Mouse (Mus musculus) yolk sac, embryonic 10.5 days (tissue): ENCODE measurements at regions not wholly inside any gene's neighbourhood (a gene's known extent, or its start where the extent isn't known, plus 50 kb on each side); places are given as distances from the start of the nearest gene placed in this dataset.

Source experiments
- DNase-seq: peaks from one replicate; pipeline ENCODE4 v3.0.0-alpha.2; 2017; ENCODE audit warnings: low spot score

DNA sequence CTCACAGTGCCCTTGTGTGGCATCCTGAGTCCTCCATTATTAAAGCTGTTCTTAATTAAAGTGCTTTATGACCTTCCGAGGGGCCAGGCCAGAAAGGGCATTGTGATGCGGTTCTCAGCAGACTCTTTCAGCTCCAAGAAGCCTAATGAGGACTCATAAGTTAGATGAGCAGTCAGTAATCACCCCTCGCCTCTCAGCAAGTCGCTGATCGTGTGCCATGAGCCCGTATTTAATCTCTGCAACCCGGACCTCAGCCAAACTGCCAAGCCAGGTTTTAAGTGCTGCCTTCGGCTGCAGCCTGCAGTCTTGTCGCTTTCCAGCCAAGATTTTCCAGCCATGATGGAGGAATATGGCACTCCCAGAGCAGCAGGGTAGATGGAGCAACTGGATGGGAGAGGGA lies 56.1 kb upstream of the Rbfox1 start:
- no peak for DNase-seq

- DNase-seq, result no peak
Measured at GRCm38 (mm10) chr16:5823316-5823715, 61.8 kb upstream of the Rbfox1 start.

- DNase-seq, result no peak
Measured at GRCm38 (mm10) chr16:5817166-5817565, 68.0 kb upstream of the Rbfox1 start.

DNA sequence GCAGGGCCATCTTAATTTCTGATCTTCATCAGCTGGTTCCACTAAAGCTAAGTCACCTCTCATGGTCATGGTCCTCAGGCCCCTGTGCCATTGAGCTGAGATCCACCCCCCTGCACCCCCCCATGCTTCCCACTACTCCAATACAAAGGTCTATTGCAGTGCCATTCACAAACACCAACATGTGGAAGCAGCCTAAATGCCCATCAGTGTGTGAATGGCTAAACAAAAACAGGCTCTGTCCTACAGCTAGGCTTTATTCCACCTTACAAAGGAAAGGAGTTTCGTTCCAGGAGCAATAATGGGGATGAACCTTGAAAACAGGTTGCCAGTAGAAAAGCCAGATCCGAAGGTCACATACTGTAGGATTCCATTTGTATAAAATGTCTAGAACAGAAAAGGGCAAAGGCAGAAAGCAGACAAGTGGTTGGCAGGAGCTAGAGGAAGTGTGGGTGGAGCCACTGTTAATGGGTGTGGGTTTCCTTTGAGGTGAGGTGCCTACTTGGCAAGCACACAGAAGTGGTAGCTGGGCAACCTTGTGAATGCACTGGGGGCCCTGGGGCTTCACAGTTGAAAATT lies 72.8 kb upstream of the Rbfox1 start:
- no peak for DNase-seq

- DNase-seq, result no peak
Measured at GRCm38 (mm10) chr16:5811654-5811992, 73.5 kb upstream of the Rbfox1 start.

DNA sequence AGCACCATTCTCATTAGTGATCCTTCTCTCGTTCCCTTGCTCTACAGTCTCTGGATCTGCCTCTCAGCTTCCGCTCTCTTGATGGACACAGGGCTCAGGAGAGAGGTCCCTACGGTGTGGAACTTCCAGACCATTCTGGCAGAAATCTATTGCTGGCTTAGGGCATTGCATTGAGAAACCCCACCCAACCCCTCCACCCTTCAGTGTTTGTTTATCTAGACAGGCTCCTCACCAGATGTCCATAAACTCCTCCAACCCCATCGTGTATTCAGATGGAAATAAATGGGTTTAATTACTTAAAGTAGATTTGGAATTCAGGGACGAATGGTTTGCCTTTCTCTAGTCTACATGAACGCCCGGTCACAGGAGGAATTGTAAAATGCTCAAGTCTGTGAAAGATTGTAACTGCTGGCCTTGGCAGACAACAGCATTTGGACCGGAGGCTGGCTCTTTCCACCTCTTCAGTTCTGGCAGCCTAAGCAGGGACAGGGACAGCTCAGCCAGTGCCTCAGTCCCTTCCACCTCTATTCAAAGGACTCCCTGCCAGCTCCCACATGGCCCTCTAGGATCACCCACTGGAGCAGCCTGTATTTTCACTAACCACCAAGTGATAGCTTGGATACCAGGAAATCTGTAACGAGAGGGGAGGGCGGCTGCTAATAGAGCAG lies 74.0 kb upstream of the Rbfox1 start:
- no peak for DNase-seq

DNA sequence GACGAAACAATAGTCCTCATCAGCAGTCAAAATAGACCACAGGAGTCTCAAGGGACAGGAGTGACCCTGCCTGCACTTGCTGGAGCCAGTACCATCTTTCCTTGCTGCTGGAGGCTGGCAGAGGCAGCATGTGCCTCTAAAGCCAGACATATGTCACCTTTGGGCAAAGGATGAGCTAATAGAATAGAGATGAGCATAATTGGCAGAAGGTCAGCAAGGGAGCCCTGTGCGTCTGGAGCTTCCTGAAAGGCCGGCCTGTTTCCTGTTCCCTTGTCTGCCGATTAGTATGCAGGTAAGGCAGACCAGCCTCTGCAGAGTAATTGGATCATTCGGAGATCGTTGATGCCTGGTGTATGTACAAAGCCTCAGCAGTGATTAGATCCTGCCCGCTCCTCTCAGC lies 87.0 kb upstream of the Rbfox1 start:
- DNase-seq, result no peak

DNA sequence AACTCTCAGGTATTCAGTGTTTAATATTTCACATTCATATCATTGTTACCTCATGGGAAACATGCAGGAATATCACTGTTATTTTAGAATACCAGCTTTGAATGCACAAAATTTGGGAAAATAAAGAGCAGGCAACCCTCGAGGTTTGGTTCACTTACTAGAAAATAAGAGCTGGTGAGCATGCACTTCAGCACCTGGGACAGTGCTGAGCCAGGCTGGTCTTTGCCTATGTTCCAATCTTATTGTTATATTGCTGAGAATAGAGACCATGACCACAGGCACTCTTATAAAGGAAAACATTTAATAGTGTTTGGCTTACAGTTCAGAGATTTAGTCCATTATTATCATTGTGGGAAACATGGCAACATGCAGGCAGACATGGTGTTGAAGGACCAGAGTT lies 92.9 kb upstream of the Rbfox1 start:
- DNase-seq, result no peak

DNA sequence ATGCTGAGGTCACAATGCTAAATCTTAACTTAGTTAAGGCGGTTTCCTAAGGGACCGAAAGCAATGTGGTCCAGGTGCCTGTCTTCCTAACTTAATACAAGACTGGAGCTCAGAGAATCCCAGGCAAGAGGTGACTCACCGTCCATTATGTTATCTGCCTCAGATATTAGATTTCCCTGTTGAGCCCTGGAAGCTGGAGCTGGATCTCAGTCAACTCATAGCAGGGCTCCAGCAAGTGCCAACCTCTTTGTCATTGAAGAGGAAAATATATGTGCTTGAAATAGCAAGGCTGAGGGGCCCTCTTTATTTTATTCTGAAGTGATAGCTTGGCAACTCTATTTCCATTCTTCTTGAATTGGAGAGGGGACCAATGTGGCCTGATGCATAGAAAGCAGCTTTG lies 95.0 kb upstream of the Rbfox1 start:
- no peak for DNase-seq

GRCm38 (mm10) chr16:5787206-5787605 lies 97.9 kb upstream of the Rbfox1 start:
- no peak for DNase-seq

DNA sequence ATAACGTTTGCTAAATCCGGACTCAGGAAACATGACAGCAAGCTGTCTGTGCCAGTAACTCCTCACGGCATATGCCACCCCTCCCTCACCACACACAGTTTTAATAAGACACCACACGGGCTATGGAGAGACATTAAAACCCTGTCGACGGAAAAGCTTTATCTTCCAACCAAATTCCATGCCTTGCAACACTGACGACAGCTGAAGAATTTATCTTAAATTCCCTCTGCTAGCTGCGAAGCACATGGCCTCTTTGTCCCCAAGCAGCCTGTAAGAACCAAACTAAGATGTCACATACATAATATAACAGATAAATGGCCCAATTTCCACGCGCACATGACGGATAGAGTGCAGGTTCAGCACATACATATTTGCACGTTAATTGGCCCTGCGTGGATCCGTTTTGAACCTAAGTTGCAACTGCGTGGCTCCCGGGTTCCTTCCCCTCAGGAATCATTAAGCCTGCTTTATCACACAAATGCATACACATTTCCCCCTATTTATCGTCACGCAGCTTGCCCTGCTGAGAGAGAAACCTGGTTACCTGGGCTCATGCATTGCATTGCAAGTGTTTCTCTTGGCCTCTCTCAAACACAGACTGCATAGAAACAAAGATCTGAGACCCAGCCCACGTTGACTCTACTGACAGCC lies 118.3 kb upstream of the Rbfox1 start:
- DNase-seq, result no peak

- DNase-seq, result peak; percentile 4
Measured at GRCm38 (mm10) chr16:5765143-5765542, 120.0 kb upstream of the Rbfox1 start.

- DNase-seq, result no peak
Measured at GRCm38 (mm10) chr16:5760821-5761220, 124.3 kb upstream of the Rbfox1 start.

DNA sequence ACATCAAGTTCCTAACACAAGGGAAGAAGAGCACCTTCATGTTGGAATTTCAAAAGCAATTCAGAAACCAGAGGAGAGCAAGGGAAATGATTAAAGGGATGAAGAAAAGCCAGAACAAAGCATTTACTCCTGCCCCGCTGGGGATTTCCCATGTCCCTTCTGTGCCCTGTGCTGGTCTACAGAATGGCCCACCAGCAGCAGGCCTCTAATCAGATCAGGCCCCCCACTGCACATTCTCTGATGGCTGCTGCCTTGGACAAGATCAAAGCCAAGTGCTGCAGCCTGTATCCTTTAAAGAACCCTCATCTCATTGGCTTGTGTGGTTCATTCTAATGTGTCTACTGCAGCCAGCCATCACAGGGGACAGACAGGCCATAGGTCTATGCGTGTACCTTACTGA lies 126.1 kb upstream of the Rbfox1 start:
- DNase-seq, result no peak

- DNase-seq, result no peak
Measured at GRCm38 (mm10) chr16:5742716-5743507, 142.2 kb upstream of the Rbfox1 start.

DNA sequence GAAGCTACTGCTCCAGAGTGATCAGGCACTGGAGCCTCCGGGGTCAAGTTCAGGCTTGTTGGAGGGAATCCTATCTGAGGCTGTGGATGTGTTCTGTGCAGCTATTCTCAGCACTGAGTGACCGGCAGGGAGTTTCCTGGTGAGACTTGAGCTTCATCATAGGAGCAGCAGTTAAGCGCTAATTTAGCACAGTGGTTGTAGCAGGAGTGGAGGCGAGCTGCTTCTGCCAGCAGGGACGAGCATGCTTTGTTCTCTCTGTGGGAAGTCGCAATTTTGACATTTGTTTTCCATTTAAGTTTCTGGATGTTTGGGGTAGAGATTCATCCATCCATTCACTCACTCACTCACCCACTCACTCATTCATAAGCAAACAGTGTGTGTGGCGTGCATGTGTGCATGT lies 144.4 kb upstream of the Rbfox1 start:
- no peak for DNase-seq

DNA sequence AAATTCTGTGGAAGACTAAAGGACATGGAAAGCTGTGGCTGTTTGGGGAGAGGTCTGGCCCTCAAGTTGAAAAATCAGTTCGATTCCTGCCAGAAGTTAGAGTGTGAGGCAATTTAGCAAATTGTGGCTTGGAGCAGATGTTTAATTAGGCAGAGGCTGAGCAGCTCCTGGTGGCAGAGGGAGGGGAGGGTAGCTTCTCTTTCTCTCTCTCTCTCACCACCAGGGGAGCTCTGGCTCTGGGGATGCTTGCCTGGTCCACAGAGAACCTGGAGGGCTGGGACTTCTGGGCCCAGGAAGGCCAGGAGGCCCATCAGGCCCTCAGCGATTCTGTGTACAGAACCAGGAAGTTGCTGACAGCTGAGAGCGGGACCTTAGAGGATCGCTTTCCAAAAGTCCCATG lies 151.5 kb upstream of the Rbfox1 start:
- DNase-seq, result no peak

DNA sequence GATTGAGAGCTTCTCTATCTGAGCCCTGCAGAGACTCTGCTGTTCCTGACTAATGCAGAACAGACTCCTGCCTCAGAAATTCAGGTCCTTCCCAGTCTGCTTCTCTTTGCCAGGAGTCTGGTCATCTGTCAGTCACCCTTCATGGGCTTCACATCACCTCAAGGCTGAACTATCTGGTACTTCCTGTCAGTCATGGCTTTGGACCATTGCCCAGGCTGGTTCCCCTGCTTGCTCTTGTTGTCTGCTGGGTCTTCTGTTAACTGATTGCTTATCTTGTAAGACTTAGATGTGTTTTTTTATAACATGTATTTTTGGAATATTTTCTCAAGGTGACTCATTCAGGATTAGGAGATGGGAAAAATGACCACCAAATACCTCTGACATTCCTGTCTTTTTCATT lies 162.6 kb upstream of the Rbfox1 start:
- DNase-seq, result no peak

- DNase-seq, result no peak
Measured at GRCm38 (mm10) chr16:5713476-5713875, 171.7 kb upstream of the Rbfox1 start.

GRCm38 (mm10) chr16:5709831-5710230 lies 175.3 kb upstream of the Rbfox1 start:
- no peak for DNase-seq

GRCm38 (mm10) chr16:5700731-5701255 lies 184.4 kb upstream of the Rbfox1 start:
- peak; percentile 13 for DNase-seq

- no peak for DNase-seq
Measured at GRCm38 (mm10) chr16:5688322-5688721, 196.8 kb upstream of the Rbfox1 start.
